Mouse (Mus musculus) liver, embryonic 12.5 days (tissue): ENCODE results near the gene Ralgps1. TPM values are rescaled to one million over a fixed set of nuclear protein-coding genes. Genes with fewer than 3 reads are reported as not detected.

Experiments
- ATAC-seq: fragments of 200-750 bp; cut with Nextera tagmentation; 2 replicates; pipeline ENCODE4 v1.8.0; 2017; ENCODE audit warnings: moderate number of reproducible peaks, mild to moderate bottlenecking, moderate library complexity
- H3K27ac ChIP-seq: fragments of 300-500 bp; sonication (generic); 2 replicates; pipeline ENCODE4 v1.5.1; 2016; ENCODE audit warnings: mild to moderate bottlenecking
- H3K27me3 ChIP-seq: fragments of 300-500 bp; sonication (generic); replicated peaks from 2 replicates; pipeline ENCODE4 v1.6.1; 2016; ENCODE audit warnings: mild to moderate bottlenecking, moderate library complexity
- H3K36me3 ChIP-seq: fragments of 300-500 bp; sonication (generic); 2 replicates; pipeline ENCODE4 v1.6.1; 2016; ENCODE audit warnings: mild to moderate bottlenecking, moderate library complexity
- H3K4me1 ChIP-seq: fragments of 300-500 bp; sonication (generic); 2 replicates; pipeline ENCODE4 v1.6.1; 2016
- H3K4me2 ChIP-seq: fragments of 300-500 bp; sonication (generic); 2 replicates; pipeline ENCODE4 v1.6.1; 2016; ENCODE audit warnings: mild to moderate bottlenecking, moderate library complexity
- H3K4me3 ChIP-seq: fragments of 300-500 bp; sonication (generic); 2 replicates; pipeline ENCODE4 v1.5.1; 2016; ENCODE audit warnings: mild to moderate bottlenecking, moderate library complexity
- H3K9ac ChIP-seq: fragments of 300-500 bp; sonication (generic); 2 replicates; pipeline ENCODE4 v1.6.1; 2016; ENCODE audit warnings: mild to moderate bottlenecking, moderate library complexity
- H3K9me3 ChIP-seq: fragments of 300-500 bp; sonication (generic); replicated peaks from 2 replicates; pipeline ENCODE4 v1.6.1; 2016; ENCODE audit warnings: mild to moderate bottlenecking, moderate library complexity
- WGBS: fragments of 180-500 bp; shearing (Covaris S2); methylation state at CpG from one replicate; pipeline ENCODE4 v1.1.7; 2016; ENCODE audit not compliant: insufficient replicate concordance; 5-methylcytosine and 5-hydroxymethylcytosine counted together
- polyA plus RNA-seq: library from polyadenylated mRNA; unstranded; fragments of >200 nt; fragmentation: Nextera tagmentation; extraction: Ambion mirVana; gene quantifications from 2 replicates; pipeline ENCODE4 v1.2.1, GENCODE M21; 2016

The Ralgps1 gene
- polyA plus RNA-seq, 1 experiment from 2014 or later, result 1.1 TPM

GRCm38 (mm10) chr2:33295115-33295514 is 76.2 kb downstream of the Ralgps1 start:
- H3K36me3 ChIP-seq, result no peaks in the 10 kb centered on the region
- no peaks in the 10 kb centered on the region for H3K27me3 ChIP-seq
- WGBS, result 65% methylated on average over 5 of the region's 5 CpGs
- no peak overlapping the region for H3K4me3 ChIP-seq
- no peaks in the 10 kb centered on the region for H3K9me3 ChIP-seq
- no peak overlapping the region for H3K9ac ChIP-seq
- no peak overlapping the region for H3K27ac ChIP-seq
- H3K4me1 ChIP-seq, result peaks cover 28% of the 10 kb centered on the region
- no peak overlapping the region for H3K4me2 ChIP-seq
- no peak for ATAC-seq

- 28% methylated on average over 2 of the region's 2 CpGs for WGBS
- 0 out of 2 replicates have a peak, but pooled peaks have one; percentile 30 for ATAC-seq
- H3K27ac ChIP-seq, result no peak overlapping the region
Observed at GRCm38 (mm10) chr2:33292057-33292456, 79.2 kb downstream of the Ralgps1 start.

GRCm38 (mm10) chr2:33290491-33290890 is 80.8 kb downstream of the Ralgps1 start:
- Histone ChIP-seq H3K9me3 (no peaks in the 10 kb centered on the region), H3K27me3 (no peaks in the 10 kb centered on the region)

More at GRCm38 (mm10) chr2:33292057-33292456, 79.2 kb downstream of the Ralgps1 start:
- no peak overlapping the region for H3K9ac ChIP-seq
- no peaks in the 10 kb centered on the region for H3K36me3 ChIP-seq
- H3K4me1 ChIP-seq, result peaks cover 23% of the 10 kb centered on the region
- no peaks in the 10 kb centered on the region for H3K9me3 ChIP-seq
- no peak overlapping the region for H3K4me2 ChIP-seq
- no peaks in the 10 kb centered on the region for H3K27me3 ChIP-seq
- no peak overlapping the region for H3K4me3 ChIP-seq

GRCm38 (mm10) chr2:33288837-33289236 is 82.4 kb downstream of the Ralgps1 start:
- H3K36me3 ChIP-seq, result no peaks in the 10 kb centered on the region
- H3K27me3 ChIP-seq, result no peaks in the 10 kb centered on the region
- no peak overlapping the region for H3K4me2 ChIP-seq
- H3K4me1 ChIP-seq, result peaks cover 23% of the 10 kb centered on the region
- H3K4me3 ChIP-seq, result no peak overlapping the region
- no peak for ATAC-seq
- no peak overlapping the region for H3K27ac ChIP-seq
- WGBS, result 79% methylated on average over 5 of the region's 5 CpGs
- H3K9ac ChIP-seq, result no peak overlapping the region
- no peaks in the 10 kb centered on the region for H3K9me3 ChIP-seq

More at GRCm38 (mm10) chr2:33290491-33290890, 80.8 kb downstream of the Ralgps1 start:
- no peak for ATAC-seq
- WGBS, result 80% methylated on average over 8 of the region's 8 CpGs
- H3K4me2 ChIP-seq, result no peak overlapping the region
- H3K36me3 ChIP-seq, result no peaks in the 10 kb centered on the region
- no peak overlapping the region for H3K9ac ChIP-seq
- H3K4me1 ChIP-seq, result peaks cover 23% of the 10 kb centered on the region
- H3K4me3 ChIP-seq, result no peak overlapping the region
- no peak overlapping the region for H3K27ac ChIP-seq

- WGBS, result 60% methylated on average over 2 of the region's 2 CpGs
- no peak overlapping the region for H3K27ac ChIP-seq
Observed at GRCm38 (mm10) chr2:33283674-33284073, 87.6 kb downstream of the Ralgps1 start.

GRCm38 (mm10) chr2:33282877-33283276 is 88.4 kb downstream of the Ralgps1 start:
- no peak overlapping the region for H3K4me2 ChIP-seq
- no peak overlapping the region for H3K27ac ChIP-seq
- no peaks in the 10 kb centered on the region for H3K4me1 ChIP-seq
- H3K36me3 ChIP-seq, result no peaks in the 10 kb centered on the region
- WGBS, result 50% methylated on average over 4 of the region's 4 CpGs
- no peak overlapping the region for H3K4me3 ChIP-seq
- H3K27me3 ChIP-seq, result no peaks in the 10 kb centered on the region
- H3K9me3 ChIP-seq, result no peaks in the 10 kb centered on the region
- no peak for ATAC-seq
- no peak overlapping the region for H3K9ac ChIP-seq

More at GRCm38 (mm10) chr2:33283674-33284073, 87.6 kb downstream of the Ralgps1 start:
- Histone ChIP-seq H3K9me3 (no peaks in the 10 kb centered on the region), H3K36me3 (no peaks in the 10 kb centered on the region), H3K27me3 (no peaks in the 10 kb centered on the region), H3K4me2 (no peak overlapping the region), H3K9ac (no peak overlapping the region), H3K4me1 (no peaks in the 10 kb centered on the region), H3K4me3 (no peak overlapping the region)
- ATAC-seq, result no peak

- no peak overlapping the region for H3K27ac ChIP-seq
- no peak for ATAC-seq
- no peaks in the 10 kb centered on the region for H3K4me1 ChIP-seq
- H3K9ac ChIP-seq, result no peak overlapping the region
- WGBS, result 70% methylated on average over 5 of the region's 5 CpGs
- H3K27me3 ChIP-seq, result no peaks in the 10 kb centered on the region
- H3K4me2 ChIP-seq, result no peak overlapping the region
- H3K36me3 ChIP-seq, result no peaks in the 10 kb centered on the region
- no peak overlapping the region for H3K4me3 ChIP-seq
- no peaks in the 10 kb centered on the region for H3K9me3 ChIP-seq
Observed at GRCm38 (mm10) chr2:33281807-33282206, 89.5 kb downstream of the Ralgps1 start.

GRCm38 (mm10) chr2:33280525-33280924 is 90.8 kb downstream of the Ralgps1 start:
- Histone ChIP-seq H3K36me3 (no peaks in the 10 kb centered on the region), H3K4me2 (no peak overlapping the region), H3K9ac (no peak overlapping the region), H3K4me3 (no peak overlapping the region), H3K27ac (no peak overlapping the region), H3K27me3 (no peaks in the 10 kb centered on the region), H3K4me1 (no peaks in the 10 kb centered on the region), H3K9me3 (no peaks in the 10 kb centered on the region)
- WGBS, result 53% methylated on average over 2 of the region's 2 CpGs
- no peak for ATAC-seq

- 81% methylated on average over 10 of the region's 10 CpGs for WGBS
- no peak for ATAC-seq
- Histone ChIP-seq H3K9me3 (no peaks in the 10 kb centered on the region), H3K36me3 (no peaks in the 10 kb centered on the region), H3K4me3 (no peak overlapping the region), H3K27me3 (no peaks in the 10 kb centered on the region), H3K4me1 (no peaks in the 10 kb centered on the region), H3K9ac (no peak overlapping the region), H3K4me2 (no peak overlapping the region), H3K27ac (no peak overlapping the region)
Observed at GRCm38 (mm10) chr2:33279758-33280157, 91.5 kb downstream of the Ralgps1 start.

- WGBS, result 76% methylated on average over 12 of the region's 12 CpGs
- no peaks in the 10 kb centered on the region for H3K4me1 ChIP-seq
- H3K9ac ChIP-seq, result no peak overlapping the region
- no peak overlapping the region for H3K4me3 ChIP-seq
- ATAC-seq, result no peak
- no peaks in the 10 kb centered on the region for H3K27me3 ChIP-seq
- H3K9me3 ChIP-seq, result no peaks in the 10 kb centered on the region
- H3K27ac ChIP-seq, result no peak overlapping the region
- no peaks in the 10 kb centered on the region for H3K36me3 ChIP-seq
- H3K4me2 ChIP-seq, result no peak overlapping the region
Observed at GRCm38 (mm10) chr2:33274719-33275490, 96.4 kb downstream of the Ralgps1 start.

GRCm38 (mm10) chr2:33272665-33273439 is 98.4 kb downstream of the Ralgps1 start:
- Histone ChIP-seq H3K9ac (no peak overlapping the region), H3K36me3 (no peaks in the 10 kb centered on the region), H3K4me3 (no peak overlapping the region), H3K27ac (no peak overlapping the region), H3K4me2 (no peak overlapping the region), H3K4me1 (no peaks in the 10 kb centered on the region), H3K9me3 (no peaks in the 10 kb centered on the region), H3K27me3 (no peaks in the 10 kb centered on the region)
- no peak for ATAC-seq
- WGBS, result 69% methylated on average over 4 of the region's 4 CpGs

GRCm38 (mm10) chr2:33271511-33271910 is 99.8 kb downstream of the Ralgps1 start:
- Histone ChIP-seq H3K36me3 (no peaks in the 10 kb centered on the region), H3K4me2 (no peak overlapping the region), H3K4me1 (no peaks in the 10 kb centered on the region), H3K27ac (no peak overlapping the region), H3K4me3 (no peak overlapping the region), H3K9ac (no peak overlapping the region), H3K9me3 (no peaks in the 10 kb centered on the region), H3K27me3 (no peaks in the 10 kb centered on the region)
- ATAC-seq, result no peak
- WGBS, result 72% methylated on average over 1 of the region's 1 CpGs
